Mouse (Mus musculus) stomach, adult 2 months (tissue): ENCODE measurements around the gene Il2rg. TPM values are rescaled to one million over a fixed set of nuclear protein-coding genes. Genes with fewer than 3 reads are reported as not detected.

Source experiments
- polyA plus RNA-seq: library from polyadenylated mRNA; depleted of rRNA; stranded (reverse); fragments of >200 nt; gene quantifications from 2 replicates; pipeline ENCODE4 v1.2.3, GENCODE M21; 2012; rRNA removed

Gene Il2rg
- polyA plus RNA-seq: 1.7 and 2.7 TPM in 2 replicates

DNA sequence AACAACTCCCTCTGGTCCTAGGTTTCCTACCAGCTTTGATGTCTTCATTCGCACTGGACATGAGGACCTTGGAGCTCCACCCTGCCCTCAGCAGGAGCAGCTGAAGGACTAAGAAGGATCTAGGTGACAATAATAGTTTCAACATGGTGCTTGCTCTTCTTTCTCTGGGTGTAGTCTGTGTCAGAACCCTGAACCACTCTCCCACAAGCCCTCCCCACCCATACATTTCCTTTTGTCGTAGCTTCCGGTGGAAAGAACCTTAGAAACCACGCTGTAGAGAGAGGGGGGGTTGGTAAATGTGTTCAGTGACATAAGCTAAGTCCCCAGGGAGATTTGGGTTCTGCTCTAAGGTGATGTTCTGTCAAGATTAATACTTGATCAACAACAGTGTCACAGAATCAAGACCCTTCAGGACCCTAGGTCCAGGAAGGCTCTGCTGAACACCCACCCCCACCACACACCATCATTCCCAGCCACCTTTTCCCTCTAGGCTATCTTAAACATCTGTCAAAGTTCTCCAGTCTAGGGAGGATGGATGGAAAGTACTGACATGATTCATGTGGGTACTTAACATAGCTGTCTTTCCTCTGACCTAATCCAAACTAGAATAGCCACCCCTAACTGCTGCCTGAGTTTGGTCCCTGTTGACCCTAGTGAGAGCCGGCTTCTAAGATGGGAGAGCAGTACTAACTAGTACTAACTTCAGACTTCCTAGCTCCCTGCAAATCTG lies at the start of gene Il2rg:
Gene Il2rg (minus strand): TSS at position 231 of the 730 bp plus-strand sequence.

DNA sequence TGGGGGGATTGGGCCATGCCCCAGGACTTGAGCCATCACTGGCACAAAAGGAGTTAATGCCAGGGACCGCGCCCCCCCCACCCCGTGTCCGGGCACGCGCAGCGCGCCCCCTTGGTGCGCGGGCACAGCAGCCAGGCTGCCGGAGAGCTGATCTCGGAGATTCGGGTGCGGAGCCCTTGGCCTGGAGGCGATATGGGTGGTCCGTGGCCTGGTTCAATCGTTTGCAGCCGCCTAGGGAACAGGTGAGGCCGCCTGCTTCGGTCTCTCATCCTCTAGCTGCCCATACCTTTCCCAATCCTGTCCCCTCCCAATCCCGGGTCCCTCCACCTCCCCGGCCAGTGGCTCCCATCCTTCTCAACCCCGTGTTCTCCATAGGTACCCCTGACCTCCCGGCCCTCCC lies 31.0 kb upstream of the Il2rg start, which contains the start of gene Nlgn3:
Gene Nlgn3 (plus strand): TSS at position 114 of the 400 bp plus-strand sequence.

DNA sequence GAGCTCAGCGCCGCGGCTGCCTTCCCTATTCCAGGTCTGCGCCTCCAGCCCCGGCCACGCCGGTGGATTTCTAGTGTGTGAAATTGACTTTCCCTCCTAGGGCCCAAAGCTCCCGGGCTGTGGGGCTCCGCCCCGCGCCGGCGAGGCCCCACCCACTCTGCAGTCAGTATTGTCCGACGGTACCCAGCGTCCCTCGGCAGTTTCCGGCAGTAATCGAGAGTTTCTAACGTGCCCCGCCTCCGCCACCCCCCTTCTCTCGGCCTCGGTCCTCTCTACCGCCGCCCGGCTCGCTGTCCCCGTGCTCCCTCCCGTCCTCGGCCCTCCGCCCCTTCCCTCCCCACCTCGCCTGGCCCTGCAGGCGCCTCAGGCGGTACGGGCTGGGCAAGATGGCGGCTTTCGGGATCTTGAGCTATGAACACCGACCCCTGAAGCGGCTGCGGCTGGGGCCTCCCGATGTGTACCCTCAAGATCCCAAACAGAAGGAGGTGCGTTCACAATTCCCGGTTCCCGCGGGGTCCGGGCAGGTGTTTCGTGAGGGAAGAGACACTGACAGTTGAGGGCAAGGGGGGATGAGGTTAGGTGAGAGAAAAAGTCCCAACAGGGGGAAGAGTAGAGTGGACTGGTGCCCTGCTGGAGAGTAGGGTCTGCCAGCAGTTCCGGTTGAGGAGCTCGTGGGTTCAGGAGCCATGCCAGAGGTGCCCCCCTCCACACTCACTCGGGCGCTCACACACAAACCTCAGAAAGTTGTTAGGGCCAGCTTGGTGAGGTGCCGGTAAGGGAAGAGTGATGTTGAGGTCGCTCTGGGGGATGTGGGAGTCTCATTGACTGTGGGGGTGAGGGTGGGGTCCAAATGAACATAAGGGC lies 6.1 kb upstream of the Il2rg start, which contains the start of gene Med12:
Gene Med12 (plus strand): TSS at position 156 of the 864 bp plus-strand sequence.

DNA sequence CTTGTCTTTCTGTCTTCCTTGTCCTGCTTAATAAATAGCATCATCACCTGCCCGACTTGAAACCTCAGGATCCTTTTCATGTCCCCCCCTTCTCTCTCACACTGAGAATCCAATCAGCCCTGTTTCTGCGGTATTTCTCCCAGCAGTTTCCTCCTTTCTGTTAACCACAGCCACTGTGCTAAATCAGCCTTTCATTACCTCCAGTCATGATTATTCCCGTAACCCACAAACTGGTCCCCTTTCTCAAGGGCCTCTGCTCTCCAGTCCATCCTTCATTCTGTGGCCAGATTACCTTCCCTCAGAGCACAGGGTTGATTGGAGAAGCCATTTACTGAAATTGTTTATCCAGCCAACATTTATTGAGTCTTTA lies 685 bp upstream of the Il2rg start, which contains the start of gene Gm20489:
Gene Gm20489 (minus strand): TSS at position 269 of the 370 bp plus-strand sequence.

DNA sequence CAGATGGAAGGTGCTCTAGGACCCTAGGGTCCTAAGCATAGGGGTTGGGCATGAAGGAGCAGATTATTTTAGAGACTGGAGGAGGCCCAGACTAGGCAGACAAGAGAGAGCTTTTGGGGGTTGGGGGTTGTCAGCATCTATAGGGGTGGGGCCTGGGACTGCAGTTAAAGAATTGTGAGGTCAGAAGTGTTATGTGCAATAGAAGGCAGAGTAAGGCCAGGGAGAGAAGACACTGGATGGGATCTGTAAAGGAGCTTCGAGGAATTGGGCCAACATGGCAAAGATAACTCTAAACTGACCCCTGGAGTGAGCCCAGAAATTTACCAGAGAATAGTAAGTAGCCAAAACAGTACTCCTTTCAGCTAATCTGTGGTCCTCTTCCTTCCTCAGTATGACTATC lies 4.2 kb downstream of the Il2rg start, which contains the start of gene Gm614:
Gene Gm614 (minus strand): TSS at position 101 of the 400 bp plus-strand sequence.

DNA sequence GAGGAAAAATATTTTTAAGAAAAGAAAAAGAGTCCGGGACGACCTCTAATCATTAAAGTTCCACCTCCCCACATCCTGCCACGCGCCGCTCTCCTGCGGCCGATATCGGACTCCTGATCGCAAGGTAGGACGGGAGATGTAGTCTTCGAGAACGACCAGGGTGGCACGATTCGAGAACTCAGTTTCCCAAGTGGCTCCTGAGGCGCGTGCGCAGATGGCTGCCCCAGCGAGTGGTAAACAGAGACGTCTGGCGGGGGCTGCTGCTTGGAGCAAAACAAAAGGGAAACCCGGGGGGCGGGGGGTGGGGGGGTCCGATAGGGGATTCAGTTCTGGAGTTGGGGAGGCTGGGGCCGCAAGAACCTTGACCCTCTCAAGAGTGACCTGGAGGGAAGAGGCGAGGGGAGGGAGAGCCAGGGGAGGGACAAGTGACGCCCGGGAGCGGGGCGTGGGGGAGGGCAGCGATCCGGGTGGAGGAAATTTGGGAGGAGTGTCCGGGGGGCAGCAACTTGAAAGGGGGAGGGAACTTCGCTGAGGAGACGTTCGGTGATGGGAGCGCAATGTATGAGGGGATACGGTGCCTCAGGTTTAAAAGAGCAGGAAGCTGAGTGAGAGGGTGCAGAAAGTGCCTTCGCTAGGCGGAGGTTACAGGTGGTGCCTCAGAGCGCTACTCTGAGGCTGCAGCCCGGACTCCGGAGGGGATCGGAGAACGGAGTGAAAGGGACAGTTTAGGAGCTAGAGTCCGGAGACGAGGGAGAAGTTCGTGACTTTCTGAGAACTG lies 13.9 kb downstream of the Il2rg start, which contains the start of gene Foxo4:
Gene Foxo4 (plus strand): TSS at position 577 of the 778 bp plus-strand sequence.

DNA sequence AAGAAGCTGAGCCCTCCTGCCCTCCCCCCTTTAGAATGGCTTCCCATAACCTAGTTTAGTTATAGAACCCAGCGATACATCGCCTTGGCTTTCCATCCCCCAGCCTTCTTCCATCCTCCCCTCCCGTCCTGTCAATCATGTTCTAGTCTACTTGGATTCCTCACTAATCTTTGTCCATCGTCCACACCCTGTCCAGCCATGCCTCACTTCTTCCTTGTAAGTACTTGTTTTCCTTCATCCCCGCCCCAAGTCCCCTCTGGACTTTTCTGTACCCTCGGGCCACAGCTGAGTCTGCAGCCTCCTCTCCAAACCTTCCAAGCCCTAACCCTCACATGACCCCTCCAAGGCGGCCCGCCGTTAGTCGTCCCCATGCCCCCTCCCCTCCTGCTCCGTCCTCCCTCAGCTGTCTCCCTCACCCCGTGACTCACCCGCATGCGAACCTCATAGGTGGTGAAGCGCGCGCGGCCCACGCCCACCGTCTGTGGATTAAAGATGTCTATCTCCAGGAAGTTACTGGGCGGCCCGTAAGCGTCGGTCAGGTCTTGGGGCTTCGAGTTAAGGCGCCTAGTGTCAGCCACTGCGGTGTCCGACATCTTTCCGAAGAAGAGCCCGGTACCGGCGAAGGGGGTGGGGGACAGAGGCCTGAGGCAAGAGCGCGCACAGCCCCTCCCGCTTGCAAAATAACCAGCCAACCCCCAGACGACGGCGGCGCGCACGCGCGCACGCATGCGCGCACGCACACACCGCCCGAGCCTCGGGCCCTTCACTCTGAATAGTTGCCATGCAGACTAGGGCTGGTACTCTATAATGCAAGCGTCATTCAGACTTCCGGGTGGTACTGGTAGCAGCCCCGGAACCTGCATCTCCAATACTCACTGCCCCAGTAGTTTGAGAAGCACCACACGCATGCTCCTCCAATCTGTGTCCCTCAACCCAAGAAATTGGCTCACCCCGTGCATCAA lies 45.9 kb downstream of the Il2rg start, which contains the start of gene Snx12:
Gene Snx12 (minus strand): TSS at position 730 of the 962 bp plus-strand sequence.

Other genes starting within 250 kb of the Il2rg start
- not detected in 2 replicates for gene Tex11, start 208.6 kb downstream of the Il2rg start, polyA plus RNA-seq
- 0.15 and 0.19 TPM in 2 replicates for gene Slc7a3, start 182.2 kb downstream of the Il2rg start, polyA plus RNA-seq
- gene Snx12, start 45.7 kb downstream of the Il2rg start, polyA plus RNA-seq: 8.0 and 9.5 TPM in 2 replicates
- gene Foxo4, start 13.7 kb downstream of the Il2rg start, polyA plus RNA-seq: 18.8 and 20.8 TPM in 2 replicates
- gene Gm614, start 4.3 kb downstream of the Il2rg start, polyA plus RNA-seq: not detected in 2 replicates
- not detected in 2 replicates for gene Gm20489, start 768 bp upstream of the Il2rg start, polyA plus RNA-seq
- gene Med12, start 5.8 kb upstream of the Il2rg start, polyA plus RNA-seq: 97.4 and 143 TPM in 2 replicates
- gene Nlgn3, start 30.9 kb upstream of the Il2rg start, polyA plus RNA-seq: 0.04 and 0.11 TPM in 2 replicates
- 193 and 219 TPM in 2 replicates for gene Gjb1, start 108.1 kb upstream of the Il2rg start, polyA plus RNA-seq
- 7.0 TPM in 2 replicates for gene Zmym3, start 152.6 kb upstream of the Il2rg start, polyA plus RNA-seq
- gene Nono, start 161.1 kb upstream of the Il2rg start, polyA plus RNA-seq: 15.4 and 23.1 TPM in 2 replicates
- gene Itgb1bp2, start 180.8 kb upstream of the Il2rg start, polyA plus RNA-seq: 0.92 and 2.8 TPM in 2 replicates